In the genomic region with DNA sequence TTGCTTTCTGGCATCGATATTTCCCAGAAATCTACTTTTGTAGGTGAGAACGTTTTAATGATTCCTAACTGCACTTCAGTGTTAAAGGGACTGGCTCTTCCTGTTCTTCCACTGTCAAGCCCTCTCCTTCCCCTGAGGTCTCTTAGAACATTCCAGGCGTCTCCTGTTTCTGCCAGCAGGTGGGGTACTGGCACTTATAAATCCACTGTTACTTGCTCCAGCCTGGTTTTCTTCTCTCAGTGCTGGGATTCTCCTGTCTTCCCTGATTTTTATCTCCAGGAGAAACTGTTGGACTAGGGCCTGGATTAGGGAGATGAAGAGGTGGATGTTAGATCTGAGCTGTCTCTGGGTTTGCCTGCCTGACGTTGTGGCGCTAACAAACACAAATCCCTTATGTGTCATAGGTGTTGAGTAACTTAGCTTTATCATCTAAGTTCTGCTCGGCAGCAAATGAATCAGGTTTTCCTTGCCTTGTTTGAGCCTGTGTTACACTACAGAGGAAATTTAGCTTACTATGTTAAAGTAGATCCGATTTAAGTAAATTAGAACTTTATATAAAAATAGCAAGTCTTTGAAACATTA, we compare ENCODE assay signal across 8 mouse cellular contexts. TPM values are rescaled to one million over a fixed set of nuclear protein-coding genes. Genes with fewer than 3 reads are reported as not detected.
DNase-seq lines count a peak whose midpoint lies in the region; ATAC-seq and TF ChIP-seq lines count a peak whose summit lies in the region.

No protein-coding gene starts in this region.

- no peaks in the 10 kb centered on the region for H3K9me3 ChIP-seq in embryonic facial prominence, embryonic 15.5 days (replicated peaks)
- H3K9me3 ChIP-seq in kidney, postnatal 0 days (replicated peaks; ENCODE audit: low read length), result no peaks in the 10 kb centered on the region
- H3K9me3 ChIP-seq in limb, embryonic 14.5 days (ENCODE audit: control insufficient read depth, low read length), result no peaks in the 10 kb centered on the region
- no peaks in the 10 kb centered on the region for H3K9me3 ChIP-seq in neural tube, embryonic 15.5 days (replicated peaks)

- H3K9ac ChIP-seq in embryonic facial prominence, embryonic 15.5 days, result no peak overlapping the region
- H3K9ac ChIP-seq in kidney, postnatal 0 days (ENCODE audit: low read depth, low read length), result no peak overlapping the region
- H3K9ac ChIP-seq in limb, embryonic 14.5 days (ENCODE audit: low read depth, low read length, severe bottlenecking), result no peak overlapping the region
- no peak overlapping the region for H3K9ac ChIP-seq in neural tube, embryonic 15.5 days (replicated peaks)

- peaks cover 15% of the 10 kb centered on the region; the same call in 1 of the 2 replicates for H3K4me1 ChIP-seq in embryonic facial prominence, embryonic 15.5 days
- H3K4me1 ChIP-seq in kidney, postnatal 0 days (replicated peaks; ENCODE audit: insufficient read depth, low read length), result no peaks in the 10 kb centered on the region
- peaks cover 3% of the 10 kb centered on the region for H3K4me1 ChIP-seq in limb, embryonic 14.5 days (ENCODE audit: control insufficient read depth, insufficient read depth, low read length)
- 0 out of 2 replicates have a peak, but pooled peaks cover 3% of the 10 kb centered on the region for H3K4me1 ChIP-seq in neural tube, embryonic 15.5 days

- H3K27ac ChIP-seq in embryonic facial prominence, embryonic 15.5 days (replicated peaks), result no peak overlapping the region
- H3K27ac ChIP-seq in kidney, postnatal 0 days, result no peak overlapping the region
- H3K27ac ChIP-seq in limb, embryonic 14.5 days (replicated peaks; ENCODE audit: low read depth, low read length), result no peak overlapping the region
- no peak overlapping the region for H3K27ac ChIP-seq in neural tube, embryonic 15.5 days (replicated peaks)

- no peaks in the 10 kb centered on the region for H3K36me3 ChIP-seq in embryonic facial prominence, embryonic 15.5 days
- H3K36me3 ChIP-seq in kidney, postnatal 0 days (ENCODE audit: insufficient read depth, low read length), result no peaks in the 10 kb centered on the region
- H3K36me3 ChIP-seq in limb, embryonic 14.5 days (ENCODE audit: control insufficient read depth, insufficient read depth, low read length), result no peaks in the 10 kb centered on the region
- no peaks in the 10 kb centered on the region for H3K36me3 ChIP-seq in neural tube, embryonic 15.5 days

- H3K27me3 ChIP-seq in embryonic facial prominence, embryonic 15.5 days, result no peaks in the 10 kb centered on the region
- H3K27me3 ChIP-seq in kidney, postnatal 0 days (ENCODE audit: insufficient read depth, low read length), result no peaks in the 10 kb centered on the region
- no peaks in the 10 kb centered on the region for H3K27me3 ChIP-seq in limb, embryonic 14.5 days (ENCODE audit: control insufficient read depth, insufficient read depth, low read length)
- no peaks in the 10 kb centered on the region for H3K27me3 ChIP-seq in neural tube, embryonic 15.5 days (replicated peaks)

- H3K4me2 ChIP-seq in embryonic facial prominence, embryonic 15.5 days (replicated peaks), result no peak overlapping the region
- H3K4me2 ChIP-seq in kidney, postnatal 0 days (ENCODE audit: low read length), result no peak overlapping the region
- no peak overlapping the region for H3K4me2 ChIP-seq in limb, embryonic 14.5 days (replicated peaks; ENCODE audit: low read depth, low read length, severe bottlenecking)
- no peak overlapping the region for H3K4me2 ChIP-seq in neural tube, embryonic 15.5 days

- ATAC-seq in embryonic facial prominence, embryonic 15.5 days (ENCODE audit: insufficient number of reproducible peaks, low FRiP score, low TSS enrichment, low read depth), result peak; percentile 37; the same call in 1 of the 2 replicates
- ATAC-seq in kidney, postnatal 0 days (replicated peaks; ENCODE audit: low FRiP score, low read depth), result peak; percentile 23; the same call in 1 of the 2 replicates
- ATAC-seq in limb, embryonic 14.5 days (ENCODE audit: low FRiP score, low read depth), result peak; percentile 60; the same call in 1 of the 2 replicates
- ATAC-seq in neural tube, embryonic 15.5 days (ENCODE audit: low FRiP score), result peak; percentile 62; the same call in 1 of the 2 replicates

- 32% methylated on average over 7 of the region's 7 CpGs for WGBS in embryonic facial prominence, embryonic 15.5 days
- WGBS in kidney, postnatal 0 days, result 44% methylated on average over 7 of the region's 7 CpGs
- WGBS in limb, embryonic 14.5 days, result 36% methylated on average over 7 of the region's 7 CpGs
- 46% methylated on average over 7 of the region's 7 CpGs for WGBS in neural tube, embryonic 15.5 days

- no peak for TF ChIP-seq POLR2A in limb, embryonic 14.5 days (IDR thresholded peaks at IDR 0.05; ENCODE audit: borderline replicate concordance, extremely low read depth, insufficient read depth, insufficient read length)

- DNase-seq in urinary bladder, adult 18-20 months (ENCODE audit: low spot score in 2 of 2), result peak; percentile 51 to 57
- no peak for DNase-seq in urinary bladder, postnatal 10 days (ENCODE audit: low spot score)
- peak; percentile 84 for DNase-seq in heart, adult 8-10 months (ENCODE audit: low spot score)
- peak; percentile 94 for DNase-seq in kidney, postnatal 0 days (ENCODE audit: low spot score)
- peak; percentile 88 for DNase-seq in limb, embryonic 14.5 days (ENCODE audit: low spot score)
- DNase-seq in urinary bladder, postnatal 14 days (ENCODE audit: low spot score), result peak; percentile 83

- H3K4me3 ChIP-seq in embryonic facial prominence, embryonic 15.5 days (replicated peaks), result no peak overlapping the region
- H3K4me3 ChIP-seq in kidney, postnatal 0 days (replicated peaks; ENCODE audit: low read depth, low read length), result no peak overlapping the region
- H3K4me3 ChIP-seq in limb, embryonic 14.5 days (replicated peaks; ENCODE audit: low read length), result no peak overlapping the region
- no peak overlapping the region for H3K4me3 ChIP-seq in neural tube, embryonic 15.5 days (replicated peaks)

- TF ChIP-seq CTCF in kidney, postnatal 0 days (IDR thresholded peaks at IDR 0.05; ENCODE audit: low read depth), result peak; percentile 86

RNA-seq across cellular contexts. Expression of a gene that starts 44.0 kb away (rescaled TPM):
- 6.4 and 7.1 TPM in 2 replicates for polyA plus RNA-seq in embryonic facial prominence, embryonic 15.5 days (2015; fragmentation: Nextera tagmentation; extraction: Ambion mirVana)
- 10 to 100 TPM in 2 of 4 experiments, 1 to 10 TPM in 2; 8.4 to 11.4 (median 10.6) TPM for total RNA-seq in heart, adult 8-10 months (2022)
- polyA plus RNA-seq in kidney, postnatal 0 days (2015; fragmentation: Nextera tagmentation; extraction: Ambion mirVana), result 4.9 and 5.0 TPM in 2 replicates
- polyA plus RNA-seq in limb, embryonic 14.5 days (2012; rRNA removed), result 4.9 and 6.4 TPM in 2 replicates
- polyA plus RNA-seq in limb, embryonic 14.5 days (2014; fragmentation: Nextera tagmentation; extraction: Ambion mirVana), result 6.8 TPM in 2 replicates
- 4.0 and 6.1 TPM in 2 replicates for polyA plus RNA-seq in neural tube, embryonic 15.5 days (2015; fragmentation: Nextera tagmentation; extraction: Ambion mirVana)
